Mouse (Mus musculus) erythroid progenitor cell, adult 5-6 weeks (primary cell): ENCODE results near the gene Gm2564. TPM values are rescaled to one million over a fixed set of nuclear protein-coding genes. Genes with fewer than 3 reads are reported as not detected.
"Not testable (repeated sequence)": the region's sequence is repeated elsewhere in the genome, so short reads cannot be mapped to it uniquely, and the experiment has no call there.

ENCODE experiments used
- ATAC-seq: replicated peaks from 2 replicates; pipeline ENCODE4 v1.8.0; 2016; ENCODE audit warnings: moderate number of reproducible peaks, mild to moderate bottlenecking, moderate TSS enrichment, inconsistent platforms; ENCODE audit not compliant: poor library complexity, low FRiP score, severe bottlenecking
- total RNA-seq, 2 experiments: library from RNA; stranded (forward) in 1 of 2; stranded (reverse) in 1 of 2; fragments of 150-400 nt in 1 of 2; fragments of 186-747, 209-891 nt in 1 of 2; gene quantifications; 2 replicates each; pipeline versions ENCODE4 v1.2.3 to v1.2.4; 2015 to 2017; ENCODE audit warnings: low replicate concordance in 2 of 2

Gene Gm2564
- total RNA-seq (2015; ENCODE audit: low replicate concordance) (not detected in 2 replicates), total RNA-seq (2017; ENCODE audit: low replicate concordance) (not detected in 2 replicates)

DNA sequence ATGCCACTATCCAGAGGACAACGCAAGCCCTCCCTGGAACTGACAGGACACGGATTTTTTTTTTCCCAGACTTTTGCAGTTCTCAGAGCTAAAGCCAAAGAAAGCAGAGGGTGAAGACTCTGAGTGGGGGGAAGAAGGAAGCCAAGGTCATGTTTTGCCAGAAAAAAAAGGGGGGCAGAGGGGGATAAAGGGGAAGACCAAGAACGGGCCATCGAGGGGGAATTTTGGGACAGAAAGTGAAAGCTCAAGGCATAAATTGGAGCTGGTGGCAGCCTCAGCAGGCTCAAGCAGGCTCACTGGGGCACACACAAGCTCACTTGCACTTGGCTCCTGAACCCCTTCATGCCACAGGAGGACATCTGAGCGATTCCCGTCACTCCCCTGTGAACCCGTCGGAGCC is at the start of gene Gm2564:
Gene Gm2564, plus strand, starts transcription at position 301 of the 400 bp plus-strand sequence.
- ATAC-seq = not testable (repeated sequence)

DNA sequence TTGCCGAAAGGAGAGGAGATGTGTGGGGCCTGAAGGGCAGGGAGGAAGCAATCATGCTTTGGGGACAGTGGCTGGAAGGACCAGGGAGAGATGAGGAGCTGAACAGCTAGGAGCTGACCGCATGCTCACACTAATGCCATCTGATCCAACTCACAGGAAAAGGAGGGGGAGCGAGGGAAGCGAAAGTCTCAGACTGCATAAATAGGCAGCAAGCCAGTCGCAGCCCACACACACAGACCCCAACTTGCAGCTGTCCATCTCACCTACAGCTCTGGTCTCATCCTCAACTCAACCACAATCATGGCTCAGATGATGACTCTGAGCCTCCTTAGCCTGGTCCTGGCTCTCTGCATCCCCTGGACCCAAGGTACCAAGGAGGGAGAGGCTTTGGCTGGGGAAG is 17.6 kb upstream of the Gm2564 start, which contains the start of gene Gm10591:
Gene Gm10591, plus strand, starts transcription at position 301 of the 400 bp plus-strand sequence.
- not testable (repeated sequence) for ATAC-seq

DNA sequence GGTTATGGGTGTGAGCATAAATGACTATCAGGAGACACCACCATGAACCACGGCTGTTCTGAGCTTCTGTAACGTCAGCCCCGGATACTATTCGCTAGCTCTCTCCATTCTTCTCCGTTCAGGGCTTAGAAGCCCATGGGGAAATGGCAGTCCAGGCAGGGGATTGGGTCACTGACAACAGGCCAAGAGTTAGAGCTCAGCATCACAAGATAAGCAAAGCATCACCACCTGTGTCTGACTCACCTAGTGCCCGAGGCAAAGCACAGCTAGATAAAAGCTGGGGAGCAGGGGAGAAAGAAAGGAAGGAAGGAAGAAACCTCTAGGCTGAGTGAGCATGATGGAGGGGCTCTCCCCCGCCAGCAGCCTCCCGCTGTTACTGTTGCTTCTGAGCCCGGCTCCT is 25.4 kb downstream of the Gm2564 start, which contains the start of gene Ccl27b:
Gene Ccl27b, plus strand, starts transcription at position 301 of the 400 bp plus-strand sequence.
- ATAC-seq = not testable (repeated sequence)

DNA sequence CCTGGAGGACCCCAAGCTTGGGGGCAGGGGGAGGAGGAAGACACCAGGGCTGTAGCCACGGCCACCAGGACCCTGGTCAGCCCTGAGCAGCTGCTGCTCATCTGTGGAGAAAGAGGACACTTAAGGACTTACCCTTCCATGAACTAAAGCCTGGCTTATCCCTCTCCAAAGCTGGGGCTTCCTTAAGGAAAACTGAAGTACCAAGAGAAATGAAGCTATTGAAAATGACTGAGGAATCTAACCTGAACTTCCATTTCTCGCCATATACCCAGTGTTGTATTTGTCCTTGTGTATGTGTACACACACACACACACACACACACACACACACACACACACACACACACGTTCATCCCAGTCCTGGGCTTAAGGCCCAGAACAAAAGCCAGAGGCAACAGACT is 32.3 kb downstream of the Gm2564 start, which contains the start of gene Il11ra2:
Gene Il11ra2, minus strand, starts transcription at position 101 of the 400 bp plus-strand sequence.
- ATAC-seq = not testable (repeated sequence)

DNA sequence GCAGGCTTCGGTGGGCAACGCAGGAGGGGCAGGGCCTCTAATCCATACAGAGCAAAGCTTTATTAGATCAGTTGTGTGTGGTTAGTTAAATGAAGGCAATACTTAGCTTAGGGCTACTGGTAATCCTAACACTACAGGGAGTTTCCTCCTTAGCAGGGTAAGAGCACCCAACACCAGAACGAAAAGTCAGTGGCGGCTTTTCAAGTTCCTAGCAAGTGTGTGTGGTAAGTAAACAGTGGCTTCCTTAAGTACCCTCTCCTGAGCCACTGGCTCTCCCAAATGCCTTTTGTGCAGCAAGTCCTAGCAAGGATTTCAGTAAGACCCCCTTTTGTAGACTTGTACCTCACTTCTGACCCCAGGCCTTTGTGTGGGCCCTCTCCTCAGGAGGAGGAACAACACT is 45.9 kb downstream of the Gm2564 start:
- ATAC-seq = not testable (repeated sequence)

DNA sequence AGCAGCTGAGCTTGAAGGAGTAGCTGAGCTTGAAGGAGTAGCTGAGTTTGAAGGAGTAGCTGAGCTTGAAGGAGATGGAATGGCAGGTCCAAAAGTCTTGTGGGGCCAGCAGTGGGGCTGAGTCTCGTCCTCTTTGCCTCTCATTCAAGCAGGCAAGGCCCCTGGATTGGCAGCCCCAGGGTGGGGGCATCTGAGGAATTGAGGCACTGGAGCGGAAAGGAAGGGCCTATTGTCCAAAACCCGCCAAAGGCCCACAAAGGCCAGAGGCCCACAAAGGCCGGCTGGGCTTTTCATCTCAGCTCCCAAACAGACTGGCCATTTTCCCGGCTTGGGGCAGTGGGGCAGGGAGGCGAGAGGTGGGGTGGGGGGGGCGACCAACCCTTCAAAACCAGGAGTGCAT is 49.8 kb downstream of the Gm2564 start:
- not testable (repeated sequence) for ATAC-seq

DNA sequence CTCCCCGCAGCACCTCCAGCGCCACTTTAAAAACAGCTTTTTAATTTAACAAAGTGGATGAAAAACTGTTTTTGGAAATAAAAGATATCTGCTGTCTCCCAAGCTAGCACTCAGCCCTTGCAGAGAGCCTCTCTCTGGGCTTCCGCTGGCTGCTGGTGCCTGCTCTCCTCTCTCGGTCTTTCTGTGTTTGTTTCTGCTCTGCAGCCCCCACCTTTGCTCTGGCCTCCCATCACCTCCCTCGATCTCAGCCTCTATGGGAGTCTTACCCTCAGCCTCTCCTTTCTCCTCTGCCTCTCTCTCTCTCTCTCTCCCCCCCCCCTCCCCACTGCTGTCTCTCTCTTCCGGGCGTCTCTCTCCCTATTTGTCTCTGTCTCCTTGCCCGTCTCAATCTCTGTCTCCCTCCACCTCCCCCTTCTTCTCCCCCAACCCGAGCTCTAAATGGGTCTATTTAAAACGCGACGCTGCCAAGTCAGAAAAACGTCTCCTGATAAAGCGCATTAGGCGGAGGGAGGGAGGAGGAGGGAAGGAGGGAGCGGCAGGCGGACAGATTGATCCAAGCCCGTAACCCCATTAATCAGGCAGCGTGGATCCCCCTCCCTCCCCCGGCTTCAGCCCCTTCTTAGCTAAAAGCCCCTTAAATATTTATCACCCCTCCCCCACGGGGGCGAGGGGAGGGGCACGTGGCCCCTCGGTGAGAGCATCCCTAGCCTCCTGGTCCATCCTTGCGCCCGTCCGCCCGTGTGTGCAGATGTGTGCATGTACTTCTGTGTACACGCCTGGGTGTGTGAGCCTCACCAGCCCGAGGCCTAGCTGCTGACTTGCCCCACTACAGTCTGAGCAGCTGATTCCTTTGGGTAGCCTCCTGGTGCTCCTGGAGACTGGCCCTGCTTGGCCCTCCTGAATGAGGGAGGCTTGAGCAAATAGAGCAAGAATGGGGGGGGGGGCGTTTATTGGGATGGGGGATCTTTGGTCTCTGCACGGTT is 51.1 kb downstream of the Gm2564 start:
- not testable (repeated sequence) for ATAC-seq

Other genes with a start within 250 kb of the Gm2564 start
- not detected in 2 replicates for gene Gm21586, start 190.3 kb upstream of the Gm2564 start, total RNA-seq (2015; ENCODE audit: low replicate concordance)
- not detected in 2 replicates for gene Gm21586, start 190.3 kb upstream of the Gm2564 start, total RNA-seq (2017; ENCODE audit: low replicate concordance)
- 1.1 and 1.3 TPM in 2 replicates for gene Gm2163, start 163.0 kb upstream of the Gm2564 start, total RNA-seq (2015; ENCODE audit: low replicate concordance)
- gene Gm2163, start 163.0 kb upstream of the Gm2564 start, total RNA-seq (2017; ENCODE audit: low replicate concordance) = 0.51 TPM in 1 of 2 replicates, not detected in the other
- gene Fam205a2, start 101.5 kb upstream of the Gm2564 start, total RNA-seq (2015; ENCODE audit: low replicate concordance) = not detected in 2 replicates
- gene Fam205a2, start 101.5 kb upstream of the Gm2564 start, total RNA-seq (2017; ENCODE audit: low replicate concordance) = 0.23 and 0.39 TPM in 2 replicates
- not detected in 2 replicates for gene Gm10591, start 17.5 kb upstream of the Gm2564 start, total RNA-seq (2015; ENCODE audit: low replicate concordance)
- not detected in 2 replicates for gene Gm10591, start 17.5 kb upstream of the Gm2564 start, total RNA-seq (2017; ENCODE audit: low replicate concordance)
- not detected in 2 replicates for gene Ccl27b, start 25.5 kb downstream of the Gm2564 start, total RNA-seq (2015; ENCODE audit: low replicate concordance)
- gene Ccl27b, start 25.5 kb downstream of the Gm2564 start, total RNA-seq (2017; ENCODE audit: low replicate concordance) = not detected in 2 replicates
- gene Il11ra2, start 32.2 kb downstream of the Gm2564 start, total RNA-seq (2015; ENCODE audit: low replicate concordance) = not detected in 2 replicates
- gene Il11ra2, start 32.2 kb downstream of the Gm2564 start, total RNA-seq (2017; ENCODE audit: low replicate concordance) = not detected in 2 replicates
- gene 4930578G10Rik, start 105.8 kb downstream of the Gm2564 start, total RNA-seq (2015; ENCODE audit: low replicate concordance) = not detected in 2 replicates
- not detected in 2 replicates for gene 4930578G10Rik, start 105.8 kb downstream of the Gm2564 start, total RNA-seq (2017; ENCODE audit: low replicate concordance)
- 3.6 TPM in 1 of 2 replicates, not detected in the other for gene Ccl19, start 126.9 kb downstream of the Gm2564 start, total RNA-seq (2015; ENCODE audit: low replicate concordance)
- gene Ccl19, start 126.9 kb downstream of the Gm2564 start, total RNA-seq (2017; ENCODE audit: low replicate concordance) = not detected in 2 replicates
- gene Ccl21a, start 144.3 kb downstream of the Gm2564 start, total RNA-seq (2015; ENCODE audit: low replicate concordance) = not detected in 2 replicates
- gene Ccl21a, start 144.3 kb downstream of the Gm2564 start, total RNA-seq (2017; ENCODE audit: low replicate concordance) = not detected in 2 replicates
- gene Fam205a1, start 224.2 kb downstream of the Gm2564 start, total RNA-seq (2015; ENCODE audit: low replicate concordance) = 0.36 and 0.84 TPM in 2 replicates
- gene Fam205a1, start 224.2 kb downstream of the Gm2564 start, total RNA-seq (2017; ENCODE audit: low replicate concordance) = not detected in 2 replicates
- not detected in 2 replicates for gene Gm12394, start 227.1 kb downstream of the Gm2564 start, total RNA-seq (2015; ENCODE audit: low replicate concordance)
- not detected in 2 replicates for gene Gm12394, start 227.1 kb downstream of the Gm2564 start, total RNA-seq (2017; ENCODE audit: low replicate concordance)
- not detected in 2 replicates for gene Fam205c, start 244.5 kb downstream of the Gm2564 start, total RNA-seq (2015; ENCODE audit: low replicate concordance)
- gene Fam205c, start 244.5 kb downstream of the Gm2564 start, total RNA-seq (2017; ENCODE audit: low replicate concordance) = not detected in 2 replicates